Mouse (Mus musculus) left cerebral cortex, adult 11 months (tissue): ENCODE data around the gene Pitpnm2.
A peak's percentile ranks its signal among the peaks of the same experiment; 100 is the strongest.

Source experiments
- DNase-seq: peaks from one replicate; pipeline ENCODE4 v3.0.0; 2022; ENCODE audit warnings: low spot score

The Pitpnm2 gene

DNA sequence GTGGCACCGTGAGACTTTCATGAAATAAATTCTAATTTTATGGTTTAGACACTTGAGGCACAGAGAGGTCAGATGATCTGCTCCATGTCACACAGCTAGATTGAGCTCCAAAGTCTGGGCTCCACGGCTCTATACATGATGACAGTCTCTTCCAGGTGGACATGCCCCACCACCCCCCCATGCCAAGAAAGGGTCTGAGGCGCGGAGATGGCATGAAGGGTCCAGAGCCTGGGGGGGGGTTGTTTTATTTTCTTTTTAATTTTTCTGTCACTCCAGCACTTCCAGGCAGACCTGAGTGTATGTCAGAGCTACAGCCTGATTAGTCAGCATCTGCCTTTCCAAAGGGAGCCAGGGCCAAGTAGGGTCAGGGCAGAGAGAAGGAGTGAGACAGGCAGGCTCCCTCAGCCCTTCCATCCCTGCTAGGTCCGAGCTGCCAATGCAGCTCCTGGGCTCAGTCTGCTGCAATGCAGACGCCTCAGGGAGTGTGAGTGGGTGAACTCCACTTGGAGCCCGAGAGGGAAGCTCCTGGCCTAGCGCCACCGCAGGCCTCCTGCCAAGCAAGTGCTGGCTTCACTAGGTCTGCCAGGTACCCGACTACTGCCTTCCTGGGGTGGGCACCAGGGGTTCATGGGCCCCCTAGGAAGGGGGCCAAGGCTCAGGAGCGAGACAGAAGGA is 156.3 kb downstream of the Pitpnm2 start:
- no peak for DNase-seq

DNA sequence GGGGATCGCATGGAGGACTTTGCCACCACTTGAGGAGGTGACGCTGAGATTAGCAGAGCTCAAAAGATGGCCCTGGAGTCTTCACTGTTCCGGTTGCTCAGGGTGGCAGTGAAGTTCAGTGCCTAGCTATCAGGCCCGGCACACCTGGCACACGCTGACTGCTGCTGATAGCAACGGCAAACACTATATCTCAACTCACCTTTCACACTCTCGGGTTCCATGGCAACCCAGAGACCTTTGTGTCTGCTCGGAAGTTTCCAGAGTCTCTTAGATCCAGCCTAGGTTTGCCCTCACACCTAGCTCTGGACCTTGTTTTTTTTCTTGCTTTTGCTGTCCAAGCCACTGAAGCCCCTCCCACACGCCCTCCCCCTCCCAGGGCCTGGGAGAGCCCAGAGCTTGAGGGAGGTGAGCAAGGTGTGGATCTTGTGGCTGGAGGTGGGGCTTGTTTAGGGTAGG is 157.6 kb downstream of the Pitpnm2 start:
- DNase-seq, result no peak

DNA sequence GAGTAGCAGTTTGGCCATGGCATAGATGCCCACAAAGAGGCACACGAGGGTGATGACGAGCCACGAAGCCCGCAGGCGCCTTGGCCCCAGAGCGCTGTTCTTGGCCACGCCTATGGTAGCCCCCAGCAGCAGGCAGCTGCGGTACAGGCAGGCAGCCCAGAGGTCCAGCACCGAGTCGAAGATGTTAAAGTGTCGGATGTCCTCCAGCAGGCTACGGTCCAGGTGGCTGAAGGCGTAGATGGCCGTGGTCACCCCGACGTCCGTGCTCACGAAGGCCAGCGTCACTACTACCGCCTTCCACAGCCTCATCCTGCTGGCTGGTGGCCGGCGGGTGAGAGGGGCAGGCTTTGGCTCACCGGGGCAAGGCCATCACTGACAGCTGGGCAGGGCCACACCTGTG is 159.7 kb downstream of the Pitpnm2 start:
- no peak for DNase-seq

DNA sequence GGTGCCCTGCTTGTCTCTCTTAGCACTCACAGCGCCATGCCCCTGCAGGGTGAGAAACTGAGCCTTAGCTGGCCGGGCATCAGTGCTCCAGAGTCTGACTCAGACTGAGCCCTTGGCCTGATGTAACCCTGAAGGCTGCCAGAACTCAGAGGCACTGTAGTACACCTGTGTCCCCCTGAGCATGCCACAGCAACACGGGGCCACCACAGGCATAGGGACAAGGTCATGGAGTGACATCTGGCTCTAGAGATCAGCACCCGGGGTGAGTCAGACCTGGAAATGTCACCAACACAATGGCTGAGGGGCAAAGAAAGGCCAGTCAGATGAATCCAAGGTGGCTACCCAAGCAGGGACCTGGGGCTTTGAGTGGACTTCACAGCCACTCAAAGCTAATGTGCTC is 162.7 kb downstream of the Pitpnm2 start:
- DNase-seq, result no peak

DNA sequence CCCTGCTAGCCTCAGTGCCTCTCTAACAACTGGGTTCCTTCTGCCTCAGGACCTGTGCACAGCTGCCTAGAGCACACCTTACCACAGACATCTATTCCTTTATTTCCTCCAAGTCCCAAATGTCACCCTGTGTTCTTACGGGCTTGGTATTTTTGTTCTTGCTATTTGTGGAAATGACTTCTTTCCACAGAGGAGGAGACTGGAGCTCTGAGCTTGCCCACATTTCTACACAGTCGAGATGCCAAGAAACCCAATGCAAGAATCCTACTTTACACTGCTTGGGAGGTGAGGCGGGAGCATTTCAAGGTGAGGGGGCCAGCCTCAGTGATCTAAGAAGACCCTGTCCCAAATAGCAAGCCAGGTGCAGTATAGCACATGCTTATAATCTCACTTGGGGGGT is 164.0 kb downstream of the Pitpnm2 start:
- no peak for DNase-seq

DNA sequence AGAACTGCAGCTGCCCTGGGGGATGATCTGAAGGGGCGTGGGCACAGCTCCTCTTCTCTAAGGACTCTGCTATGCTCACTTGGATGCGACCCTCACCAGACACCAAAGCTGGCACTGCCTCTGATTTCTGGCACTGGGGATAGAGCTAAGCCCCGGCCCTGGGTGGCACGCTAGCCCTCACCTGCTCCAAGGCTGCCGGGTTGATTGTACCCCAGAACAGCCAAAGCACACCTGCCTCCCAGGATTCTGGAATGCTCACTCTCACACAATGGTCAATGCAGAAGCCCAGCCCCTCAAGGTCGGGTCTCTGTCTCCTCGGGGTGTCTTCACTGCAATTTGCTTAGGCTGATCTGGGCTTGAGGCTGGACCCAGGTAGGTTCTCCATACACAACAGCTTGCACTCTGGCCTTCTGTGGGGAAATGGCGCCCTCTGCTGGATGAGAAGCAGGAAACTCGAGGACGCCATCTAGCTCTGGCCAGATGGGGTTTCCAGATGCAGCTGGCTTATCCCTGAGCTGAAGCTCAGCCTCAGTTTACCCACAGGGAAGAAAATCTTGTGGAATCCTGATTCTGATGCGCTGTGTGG is 164.9 kb downstream of the Pitpnm2 start:
- peak; percentile 74 for DNase-seq

DNA sequence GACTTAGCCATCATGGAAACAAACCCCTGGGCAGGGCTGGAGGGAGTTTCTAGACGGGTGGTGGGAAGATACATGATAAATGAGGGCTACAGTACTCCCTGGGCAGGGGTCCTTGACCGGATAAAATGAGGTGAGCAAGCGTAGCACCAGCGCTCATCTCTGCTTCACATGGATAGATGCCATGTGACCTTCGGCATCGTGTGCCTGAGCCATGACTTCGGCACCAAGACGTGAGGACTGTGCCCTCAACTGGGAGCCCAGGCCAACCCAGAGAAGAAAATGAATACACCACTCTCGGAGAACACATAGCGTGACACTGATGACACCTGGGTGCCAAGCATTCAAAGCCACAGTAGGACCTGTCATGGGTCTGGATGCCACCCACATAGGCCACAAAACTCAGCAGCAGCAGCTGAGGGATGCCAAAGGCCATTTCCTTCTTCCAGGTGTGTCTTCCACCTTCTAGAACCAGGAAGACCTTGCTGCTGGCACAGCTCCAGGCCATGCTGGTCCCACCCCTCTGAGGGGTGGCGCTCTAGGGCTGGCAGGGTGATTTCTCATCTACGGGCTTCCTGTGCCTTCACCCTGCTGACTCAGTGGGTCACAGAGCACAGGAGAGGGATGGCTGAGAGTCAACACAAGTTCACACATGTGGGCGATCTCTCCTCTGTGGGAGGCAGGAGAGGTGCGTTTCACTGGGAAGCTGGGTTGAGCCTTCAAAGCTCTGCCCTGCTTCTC is 165.5 kb downstream of the Pitpnm2 start:
- DNase-seq, result no peak

- no peak for DNase-seq
These were observed 166.4 kb downstream of the Pitpnm2 start for GRCm38 (mm10) chr5:124082941-124083688.

GRCm38 (mm10) chr5:124082447-124082846 is 167.1 kb downstream of the Pitpnm2 start:
- DNase-seq, result no peak

- no peak for DNase-seq
These were observed 169.7 kb downstream of the Pitpnm2 start for GRCm38 (mm10) chr5:124079880-124080279.

- DNase-seq, result peak; percentile 70
These were observed 170.7 kb downstream of the Pitpnm2 start for GRCm38 (mm10) chr5:124078794-124079416.

DNA sequence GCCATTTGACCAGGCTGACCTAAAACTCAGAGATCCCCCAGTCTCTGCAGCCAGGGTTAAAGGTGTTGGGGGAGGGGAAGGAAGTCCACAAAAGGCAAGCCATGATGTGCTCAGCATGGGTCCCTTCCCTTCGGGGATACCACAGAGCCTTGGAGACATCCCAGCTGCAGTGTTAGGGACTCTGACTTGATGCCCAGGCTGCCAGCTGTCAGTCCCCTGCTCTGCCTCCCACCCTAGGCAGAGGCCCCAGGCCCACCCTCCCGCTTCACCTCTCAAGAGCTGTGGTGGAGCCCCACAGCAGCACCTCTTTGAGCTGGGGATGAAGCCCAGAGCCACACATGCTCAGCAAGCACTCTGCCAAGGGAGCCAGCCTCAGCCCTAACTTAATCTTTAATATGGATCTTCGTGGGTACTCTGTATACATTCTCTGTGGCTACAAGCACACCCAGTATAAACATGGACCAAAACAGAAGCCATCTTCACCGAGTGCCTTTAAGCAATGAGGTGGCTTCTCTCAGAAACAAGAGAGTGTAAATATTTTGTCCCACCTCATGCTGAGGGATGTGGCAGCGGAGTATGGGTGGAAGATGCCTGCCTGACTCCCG is 171.6 kb downstream of the Pitpnm2 start:
- DNase-seq, result no peak

DNA sequence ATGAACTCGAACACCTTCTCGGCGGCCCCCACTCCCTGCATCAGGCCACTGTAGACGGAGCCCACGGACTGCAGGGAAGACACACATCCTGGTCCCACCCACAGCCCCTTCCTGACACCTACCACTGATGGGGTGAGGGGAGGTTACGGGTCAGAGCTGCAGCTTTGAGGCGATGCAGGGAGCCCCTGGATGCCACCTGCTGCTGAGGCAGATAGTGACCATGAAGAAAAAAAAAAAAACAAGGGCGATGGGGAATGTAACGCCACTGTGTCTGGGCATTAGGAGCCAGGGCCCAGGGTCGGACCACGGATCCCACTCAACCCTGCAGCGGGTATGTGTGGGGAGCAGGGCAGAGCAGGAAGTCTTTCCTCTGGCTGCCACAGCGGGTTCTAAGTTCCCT is 172.3 kb downstream of the Pitpnm2 start:
- no peak for DNase-seq

DNA sequence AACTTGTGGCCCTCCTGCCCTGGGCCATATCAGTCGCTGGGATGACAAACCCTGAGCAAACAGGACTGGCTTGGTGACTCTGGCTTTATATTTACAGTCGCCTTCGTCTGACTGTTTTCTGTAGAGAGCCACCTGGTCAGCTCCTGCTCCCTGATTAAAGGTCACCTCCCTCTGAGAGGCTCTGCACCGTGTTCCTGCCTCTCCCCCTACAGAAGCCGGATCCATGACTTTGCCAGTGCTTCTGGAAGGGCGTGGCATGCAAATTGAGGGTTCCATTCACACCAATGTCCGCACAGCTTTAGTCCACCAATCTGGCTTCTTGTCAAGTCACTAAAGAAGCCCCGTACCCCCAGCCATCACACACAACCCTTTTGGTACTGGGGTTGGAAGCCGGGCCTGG is 173.0 kb downstream of the Pitpnm2 start:
- no peak for DNase-seq

- no peak for DNase-seq
These were observed 173.8 kb downstream of the Pitpnm2 start for GRCm38 (mm10) chr5:124075716-124076115.

- no peak for DNase-seq
These were observed 174.7 kb downstream of the Pitpnm2 start for GRCm38 (mm10) chr5:124074845-124075307.

GRCm38 (mm10) chr5:124073682-124074081 is 175.9 kb downstream of the Pitpnm2 start:
- no peak for DNase-seq

GRCm38 (mm10) chr5:124069657-124070056 is 179.9 kb downstream of the Pitpnm2 start:
- no peak for DNase-seq
